Mouse (Mus musculus): Measurements from ENCODE around the gene Gpx4.
"Not testable (repeated sequence)": the region's sequence is repeated elsewhere in the genome, so short reads cannot be mapped to it uniquely, and the experiment has no call there.

The Gpx4 gene

GRCm38 (mm10) chr10:80024229-80025043 lies 22.5 kb upstream of the Gpx4 start:
- no peak for DNase-seq

- DNase-seq = no peak
Measured at GRCm38 (mm10) chr10:80025044-80025347, 22.0 kb upstream of the Gpx4 start.

GRCm38 (mm10) chr10:80025463-80025862 lies 21.5 kb upstream of the Gpx4 start:
- no peak for DNase-seq

GRCm38 (mm10) chr10:80025889-80026288 lies 21.1 kb upstream of the Gpx4 start:
- DNase-seq = no peak

GRCm38 (mm10) chr10:80027681-80028520 lies 19.1 kb upstream of the Gpx4 start:
- no peak for DNase-seq

- no peak for DNase-seq
Measured at GRCm38 (mm10) chr10:80028521-80028846, 18.5 kb upstream of the Gpx4 start.

GRCm38 (mm10) chr10:80030191-80030590 lies 16.8 kb upstream of the Gpx4 start:
- DNase-seq = no peak

GRCm38 (mm10) chr10:80030736-80031135 lies 16.2 kb upstream of the Gpx4 start:
- no peak for DNase-seq

GRCm38 (mm10) chr10:80032799-80033480 lies 14.0 kb upstream of the Gpx4 start:
- DNase-seq = no peak

- DNase-seq = peak; percentile 56 to 57
Measured at GRCm38 (mm10) chr10:80033511-80034391, 13.2 kb upstream of the Gpx4 start.

GRCm38 (mm10) chr10:80035148-80035547 lies 11.8 kb upstream of the Gpx4 start:
- DNase-seq = no peak

GRCm38 (mm10) chr10:80035686-80036085 lies 11.3 kb upstream of the Gpx4 start:
- no peak for DNase-seq

GRCm38 (mm10) chr10:80036832-80037231 lies 10.1 kb upstream of the Gpx4 start:
- DNase-seq = no peak

GRCm38 (mm10) chr10:80039559-80039979 lies 7.4 kb upstream of the Gpx4 start, which contains the start of gene Polr2e:
TSS of gene Polr2e (minus strand) at chr10:80039795.
- DNase-seq = peak; percentile 97

GRCm38 (mm10) chr10:80041409-80042060 lies 5.4 kb upstream of the Gpx4 start:
- not testable (repeated sequence) for DNase-seq

- no peak for DNase-seq
Measured at GRCm38 (mm10) chr10:80044087-80044486, 2.9 kb upstream of the Gpx4 start.

GRCm38 (mm10) chr10:80045364-80045763 lies 1.6 kb upstream of the Gpx4 start:
- DNase-seq = not testable (repeated sequence)

- DNase-seq = no peak
Measured at GRCm38 (mm10) chr10:80045766-80046165, 1.2 kb upstream of the Gpx4 start.

- DNase-seq = no peak
Measured at GRCm38 (mm10) chr10:80048396-80048795, 1.4 kb downstream of the Gpx4 start.

GRCm38 (mm10) chr10:80048834-80049233 lies 1.9 kb downstream of the Gpx4 start:
- no peak for DNase-seq

- DNase-seq = no peak
Measured at GRCm38 (mm10) chr10:80050244-80050643, 3.3 kb downstream of the Gpx4 start.

Measured in cerebellum, postnatal 14 days (tissue).